Mouse (Mus musculus) kidney, adult 2 months (tissue): ENCODE data around the gene Tmem190.

Source experiments
- CTCF ChIP-seq: fragments of 200-500 bp; conservative IDR thresholded peaks from 2 replicates; pipeline ENCODE4 v1.5.1; 2011; ENCODE audit warnings: low read depth, mild to moderate bottlenecking, control low read depth, low read length, moderate library complexity, mixed read lengths; ENCODE audit not compliant: insufficient read depth, insufficient read length
- POLR2A ChIP-seq: fragments of 200-500 bp; IDR thresholded peaks from one replicate; pipeline ENCODE4 v1.6.1; 2011; ENCODE audit warnings: low read depth, low read length, control low read depth

DNA sequence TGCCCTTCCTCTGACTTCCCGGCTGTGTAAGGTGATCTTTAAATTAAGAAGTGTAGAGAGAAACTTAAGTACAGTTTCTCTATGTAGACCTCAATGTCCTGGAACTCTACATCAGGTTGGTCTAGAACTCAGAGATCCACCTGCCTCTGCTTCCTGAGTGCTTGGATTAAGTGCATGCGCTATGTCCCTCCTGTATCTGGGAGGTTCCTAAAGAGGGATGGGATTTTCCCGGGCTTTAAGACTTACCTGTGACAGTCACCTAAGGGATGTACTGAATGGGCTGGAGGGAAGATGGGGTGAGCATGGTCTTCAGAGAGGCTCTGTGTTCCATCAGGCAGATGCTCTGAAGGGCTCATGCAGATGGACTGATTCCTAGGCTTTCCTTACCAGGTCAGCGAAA, 10.9 kb downstream of the Tmem190 start:
- TF ChIP-seq POLR2A (no peak), CTCF (no peak)
